Mouse (Mus musculus) brown adipose tissue, adult 24 weeks (tissue): Measurements from ENCODE around the gene Gm21983. TPM values are rescaled to one million over a fixed set of nuclear protein-coding genes. Genes with fewer than 3 reads are reported as not detected.

Experiments
- H3K27ac ChIP-seq: fragments of 200-500 bp; replicated peaks from 2 replicates; pipeline ENCODE4 v1.5.1; 2012; ENCODE audit warnings: low read depth, mild to moderate bottlenecking, low read length
- H3K4me1 ChIP-seq: fragments of 200-500 bp; 2 replicates; pipeline ENCODE4 v1.6.1; 2012; ENCODE audit warnings: low read length, mixed read lengths; ENCODE audit not compliant: control insufficient read depth, insufficient read depth, insufficient read length
- H3K4me3 ChIP-seq: fragments of 200-500 bp; 2 replicates; pipeline ENCODE4 v1.5.1; 2012; ENCODE audit warnings: low read depth, mild to moderate bottlenecking, low read length, moderate library complexity; ENCODE audit not compliant: insufficient read depth
- polyA plus RNA-seq: library from polyadenylated mRNA; stranded (reverse); fragments of >200 nt; gene quantifications from 2 replicates; pipeline ENCODE4 v1.2.4, GENCODE M21; 2012; ENCODE audit not compliant: missing spikeins, insufficient read depth, insufficient read length

The Gm21983 gene
- polyA plus RNA-seq, 1 experiment = not detected

GRCm38 (mm10) chr7:27159256-27159655 is 21.6 kb downstream of the Gm21983 start:
- H3K4me1 ChIP-seq = peaks cover 27% of the 10 kb centered on the region
- H3K27ac ChIP-seq = no peak overlapping the region
- H3K4me3 ChIP-seq = no peak overlapping the region

- Histone ChIP-seq H3K27ac (no peak overlapping the region), H3K4me3 (no peak overlapping the region), H3K4me1 (peaks cover 21% of the 10 kb centered on the region)
These were observed 22.7 kb downstream of the Gm21983 start for GRCm38 (mm10) chr7:27158171-27158570.

- Histone ChIP-seq H3K27ac (no peak overlapping the region), H3K4me3 (no peak overlapping the region), H3K4me1 (peaks cover 11% of the 10 kb centered on the region)
These were observed 24.9 kb downstream of the Gm21983 start for GRCm38 (mm10) chr7:27156005-27156404.

- Histone ChIP-seq H3K4me3 (no peak within 1 kb of the TSS), H3K4me1 (no peaks in the 10 kb centered on the region), H3K27ac (peak within 1 kb of the TSS; percentile 63)
These were observed 27.6 kb downstream of the Gm21983 start, which contains the start of gene Cyp2t4 for GRCm38 (mm10) chr7:27153205-27153764. Cyp2t4 (plus strand) TSS chr7:27153714.

- no peaks in the 10 kb centered on the region for H3K4me1 ChIP-seq
- no peak overlapping the region for H3K27ac ChIP-seq
- H3K4me3 ChIP-seq = no peak overlapping the region
These were observed 44.4 kb downstream of the Gm21983 start for GRCm38 (mm10) chr7:27136410-27136996.

- Histone ChIP-seq H3K4me1 (no peaks in the 10 kb centered on the region), H3K4me3 (no peak overlapping the region), H3K27ac (no peak overlapping the region)
These were observed 47.1 kb downstream of the Gm21983 start for GRCm38 (mm10) chr7:27133757-27134156.

GRCm38 (mm10) chr7:27133156-27133555 is 47.7 kb downstream of the Gm21983 start:
- Histone ChIP-seq H3K4me3 (no peak overlapping the region), H3K4me1 (no peaks in the 10 kb centered on the region), H3K27ac (no peak overlapping the region)

- Histone ChIP-seq H3K4me1 (no peaks in the 10 kb centered on the region), H3K27ac (no peak overlapping the region), H3K4me3 (no peak overlapping the region)
These were observed 48.3 kb downstream of the Gm21983 start for GRCm38 (mm10) chr7:27132588-27132987.

- H3K4me3 ChIP-seq = no peak overlapping the region
- no peaks in the 10 kb centered on the region for H3K4me1 ChIP-seq
- no peak overlapping the region for H3K27ac ChIP-seq
These were observed 49.5 kb downstream of the Gm21983 start for GRCm38 (mm10) chr7:27131387-27131786.

GRCm38 (mm10) chr7:27130521-27131370 is 50.1 kb downstream of the Gm21983 start:
- H3K4me3 ChIP-seq = no peak overlapping the region
- no peak overlapping the region for H3K27ac ChIP-seq
- no peaks in the 10 kb centered on the region for H3K4me1 ChIP-seq

- no peak overlapping the region for H3K27ac ChIP-seq
- H3K4me1 ChIP-seq = no peaks in the 10 kb centered on the region
- no peak overlapping the region for H3K4me3 ChIP-seq
These were observed 51.1 kb downstream of the Gm21983 start for GRCm38 (mm10) chr7:27129811-27130210.

GRCm38 (mm10) chr7:27128946-27129345 is 51.9 kb downstream of the Gm21983 start:
- H3K27ac ChIP-seq = no peak overlapping the region
- H3K4me1 ChIP-seq = no peaks in the 10 kb centered on the region
- no peak overlapping the region for H3K4me3 ChIP-seq

GRCm38 (mm10) chr7:27128162-27128561 is 52.7 kb downstream of the Gm21983 start:
- H3K4me3 ChIP-seq = no peak overlapping the region
- H3K27ac ChIP-seq = no peak overlapping the region
- H3K4me1 ChIP-seq = no peaks in the 10 kb centered on the region

- H3K27ac ChIP-seq = no peak overlapping the region
- no peak overlapping the region for H3K4me3 ChIP-seq
- no peaks in the 10 kb centered on the region for H3K4me1 ChIP-seq
These were observed 55.9 kb downstream of the Gm21983 start for GRCm38 (mm10) chr7:27124969-27125368.

GRCm38 (mm10) chr7:27124305-27124832 is 56.5 kb downstream of the Gm21983 start:
- Histone ChIP-seq H3K4me1 (no peaks in the 10 kb centered on the region), H3K4me3 (no peak overlapping the region), H3K27ac (no peak overlapping the region)
